Mouse (Mus musculus) midbrain, embryonic 14.5 days (tissue): ENCODE results near the gene Cltb. TPM values are rescaled to one million over a fixed set of nuclear protein-coding genes. Genes with fewer than 3 reads are reported as not detected.

Experiments
- ATAC-seq: fragments of 200-750 bp; cut with Nextera tagmentation; 2 replicates; pipeline ENCODE4 v1.8.0; 2017; ENCODE audit warnings: moderate number of reproducible peaks, moderate library complexity; ENCODE audit not compliant: low FRiP score, low TSS enrichment
- DNase-seq: peaks from one replicate; pipeline ENCODE4 v3.0.0-alpha.2; 2015
- H3K27ac ChIP-seq: fragments of 300-500 bp; sonication (generic); replicated peaks from 2 replicates; pipeline ENCODE4 v1.5.1; 2014; ENCODE audit warnings: mild to moderate bottlenecking, low read depth, low read length, moderate library complexity
- H3K27me3 ChIP-seq: fragments of 300-500 bp; sonication (generic); 2 replicates; pipeline ENCODE4 v1.6.1; 2014; ENCODE audit warnings: low read length, control low read depth, mixed read lengths; ENCODE audit not compliant: control insufficient read depth, insufficient read depth
- H3K36me3 ChIP-seq: fragments of 300-500 bp; sonication (generic); 2 replicates; pipeline ENCODE4 v1.6.1; 2014; ENCODE audit warnings: low read length, control low read depth; ENCODE audit not compliant: control insufficient read depth, insufficient read depth
- H3K4me1 ChIP-seq: fragments of 300-500 bp; sonication (generic); 2 replicates; pipeline ENCODE4 v1.6.1; 2014; ENCODE audit warnings: mild to moderate bottlenecking, antibody characterized with exemption, low read length, control low read depth; ENCODE audit not compliant: control insufficient read depth, insufficient read depth
- H3K4me2 ChIP-seq: fragments of 300-500 bp; sonication (generic); 2 replicates; pipeline ENCODE4 v1.6.1; 2014; ENCODE audit warnings: mild to moderate bottlenecking, low read length, moderate library complexity
- H3K4me3 ChIP-seq: fragments of 300-500 bp; sonication (generic); replicated peaks from 2 replicates; pipeline ENCODE4 v1.5.1; 2014; ENCODE audit warnings: low read depth, low read length
- H3K9ac ChIP-seq: fragments of 300-500 bp; sonication (generic); replicated peaks from 2 replicates; pipeline ENCODE4 v1.6.1; 2014; ENCODE audit warnings: mild to moderate bottlenecking, low read length, moderate library complexity
- H3K9me3 ChIP-seq: fragments of 300-500 bp; sonication (generic); 2 replicates; pipeline ENCODE4 v1.6.1; 2016; ENCODE audit warnings: low read length, control low read depth, mixed read lengths; ENCODE audit not compliant: control insufficient read depth
- WGBS: fragments of 180-500 bp; shearing (Covaris S2); extraction: QIAGEN DNeasy Blood & Tissue Kit; methylation state at CpG from one replicate; pipeline ENCODE4 v1.1.7; 2014; 5-methylcytosine and 5-hydroxymethylcytosine counted together
- polyA plus RNA-seq: library from polyadenylated mRNA; unstranded; fragments of >200 nt; fragmentation: Nextera tagmentation; extraction: Ambion mirVana; gene quantifications from 2 replicates; pipeline ENCODE4 v1.2.1, GENCODE M21; 2014

Gene Cltb
- polyA plus RNA-seq, 1 experiment from 2014 or later: 127 TPM

GRCm38 (mm10) chr13:54604221-54604620 lies 6.9 kb downstream of the Cltb start:
- H3K9me3 ChIP-seq: no peaks in the 10 kb centered on the region
- ATAC-seq: no peak
- H3K4me3 ChIP-seq: no peak overlapping the region

GRCm38 (mm10) chr13:54603501-54603900 lies 7.6 kb downstream of the Cltb start:
- H3K4me1 ChIP-seq: peaks cover 4% of the 10 kb centered on the region
- H3K9me3 ChIP-seq: no peaks in the 10 kb centered on the region
- ATAC-seq (no peak), DNase-seq (peak; percentile 46)
- no peaks in the 10 kb centered on the region for H3K27me3 ChIP-seq
- H3K9ac ChIP-seq: no peak overlapping the region
- no peak overlapping the region for H3K4me2 ChIP-seq
- H3K36me3 ChIP-seq: peaks cover 19% of the 10 kb centered on the region
- H3K4me3 ChIP-seq: no peak overlapping the region
- H3K27ac ChIP-seq: no peak overlapping the region

More at GRCm38 (mm10) chr13:54604221-54604620, 6.9 kb downstream of the Cltb start:
- WGBS: 23% methylated on average over 4 of the region's 4 CpGs
- Histone ChIP-seq H3K4me1 (peaks cover 11% of the 10 kb centered on the region), H3K36me3 (peaks cover 14% of the 10 kb centered on the region), H3K27ac (no peak overlapping the region), H3K27me3 (no peaks in the 10 kb centered on the region), H3K9ac (no peak overlapping the region), H3K4me2 (no peak overlapping the region)
- no peak for DNase-seq

- 71% methylated on average over 3 of the region's 3 CpGs for WGBS
- no peak overlapping the region for H3K27ac ChIP-seq
- no peaks in the 10 kb centered on the region for H3K4me1 ChIP-seq
- no peaks in the 10 kb centered on the region for H3K9me3 ChIP-seq
- H3K4me2 ChIP-seq: no peak overlapping the region
- H3K4me3 ChIP-seq: no peak overlapping the region
- no peak overlapping the region for H3K9ac ChIP-seq
- ATAC-seq (no peak), DNase-seq (no peak)
- H3K36me3 ChIP-seq: peaks cover 27% of the 10 kb centered on the region
- no peaks in the 10 kb centered on the region for H3K27me3 ChIP-seq
These were observed 8.5 kb downstream of the Cltb start for GRCm38 (mm10) chr13:54602639-54603111.

GRCm38 (mm10) chr13:54598622-54599143 lies 12.5 kb downstream of the Cltb start:
- Histone ChIP-seq H3K4me1 (no peaks in the 10 kb centered on the region), H3K36me3 (peaks cover 35% of the 10 kb centered on the region), H3K4me3 (no peak overlapping the region), H3K9ac (no peak overlapping the region), H3K27ac (no peak overlapping the region), H3K4me2 (no peak overlapping the region), H3K9me3 (no peaks in the 10 kb centered on the region), H3K27me3 (no peaks in the 10 kb centered on the region)
- WGBS: 90% methylated on average over 12 of the region's 12 CpGs
- DNase-seq (no peak), ATAC-seq (no peak)

GRCm38 (mm10) chr13:54596870-54597269 lies 14.3 kb downstream of the Cltb start:
- no peak overlapping the region for H3K9ac ChIP-seq
- no peak overlapping the region for H3K4me3 ChIP-seq
- no peak overlapping the region for H3K27ac ChIP-seq
- no peaks in the 10 kb centered on the region for H3K4me1 ChIP-seq
- ATAC-seq (no peak), DNase-seq (no peak)
- H3K36me3 ChIP-seq: peaks cover 41% of the 10 kb centered on the region
- WGBS: 68% methylated on average over 5 of the region's 5 CpGs
- no peaks in the 10 kb centered on the region for H3K9me3 ChIP-seq
- no peak overlapping the region for H3K4me2 ChIP-seq
- H3K27me3 ChIP-seq: no peaks in the 10 kb centered on the region

- Histone ChIP-seq H3K9ac (no peak overlapping the region), H3K27me3 (no peaks in the 10 kb centered on the region), H3K4me2 (no peak overlapping the region), H3K4me1 (peaks cover 5% of the 10 kb centered on the region; the same call in 1 of the 2 replicates), H3K4me3 (no peak overlapping the region), H3K9me3 (no peaks in the 10 kb centered on the region), H3K27ac (no peak overlapping the region), H3K36me3 (peaks cover 41% of the 10 kb centered on the region)
- DNase-seq (no peak), ATAC-seq (no peak)
- 86% methylated on average over 8 of the region's 8 CpGs for WGBS
These were observed 14.9 kb downstream of the Cltb start for GRCm38 (mm10) chr13:54596107-54596690.

GRCm38 (mm10) chr13:54593617-54594016 lies 17.5 kb downstream of the Cltb start:
- Histone ChIP-seq H3K36me3 (peaks cover 33% of the 10 kb centered on the region), H3K27ac (no peak overlapping the region), H3K9me3 (no peaks in the 10 kb centered on the region), H3K4me2 (no peak overlapping the region), H3K4me3 (no peak overlapping the region), H3K27me3 (no peaks in the 10 kb centered on the region), H3K9ac (no peak overlapping the region), H3K4me1 (peaks cover 15% of the 10 kb centered on the region)
- DNase-seq (no peak), ATAC-seq (no peak)
- 87% methylated on average over 11 of the region's 11 CpGs for WGBS

GRCm38 (mm10) chr13:54591776-54592356 lies 19.3 kb downstream of the Cltb start:
- no peak overlapping the region; the same call in 1 of the 2 replicates for H3K4me3 ChIP-seq
- H3K9me3 ChIP-seq: no peaks in the 10 kb centered on the region
- DNase-seq (no peak), ATAC-seq (no peak)
- no peaks in the 10 kb centered on the region for H3K27me3 ChIP-seq
- H3K9ac ChIP-seq: no peak overlapping the region
- H3K36me3 ChIP-seq: peaks cover 34% of the 10 kb centered on the region
- WGBS: 92% methylated on average over 8 of the region's 8 CpGs
- H3K27ac ChIP-seq: no peak overlapping the region
- peaks cover 19% of the 10 kb centered on the region for H3K4me1 ChIP-seq
- peak overlapping the region; percentile 74 for H3K4me2 ChIP-seq
